25 mouse cellular contexts compared by ENCODE assay signal in genomic region chr6:112507617-112508016, GRCm38 (mm10). TPM values are rescaled to one million over a fixed set of nuclear protein-coding genes. Genes with fewer than 3 reads are reported as not detected.
A peak's percentile ranks its signal among the peaks of the same experiment; 100 is the strongest.
DNase-seq lines count a peak whose midpoint lies in the region; ATAC-seq and TF ChIP-seq lines count a peak whose summit lies in the region.
"Had no signal": no experiment of that assay in that cellular context is flagged by ENCODE, and none has a peak within 500 bp of the region (broad histone marks: within the 10 kb centered on the region; RNA-seq: fewer than 3 reads in every experiment).

No protein-coding gene starts in this region.

- H3K4me2 ChIP-seq in heart, embryonic 12.5 days: no peak overlapping the region
- no peak overlapping the region for H3K4me2 ChIP-seq in midbrain, postnatal 0 days (ENCODE audit: low read depth, low read length, poor library complexity, severe bottlenecking)
- H3K4me2 ChIP-seq: embryonic facial prominence, embryonic 15.5 days; heart, embryonic 15.5 days; hindbrain, embryonic 14.5 days; intestine, embryonic 15.5 days had no signal

- no peaks in the 10 kb centered on the region; the same call in 1 of the 2 replicates for H3K9me3 ChIP-seq in heart, embryonic 12.5 days (replicated peaks)
- no peaks in the 10 kb centered on the region for H3K9me3 ChIP-seq in midbrain, postnatal 0 days (ENCODE audit: low read length)
- H3K9me3 ChIP-seq: embryonic facial prominence, embryonic 15.5 days; forebrain, embryonic 10.5 days; heart, embryonic 15.5 days; hindbrain, embryonic 10.5 days; intestine, embryonic 15.5 days had no signal

- intact Hi-C loops in heart, postnatal 10 days (cut with DNase I): no loop called here

- no peak overlapping the region for H3K27ac ChIP-seq in heart, embryonic 12.5 days (ENCODE audit: poor library complexity, severe bottlenecking)
- H3K27ac ChIP-seq in midbrain, postnatal 0 days (ENCODE audit: low read depth, low read length): no peak overlapping the region
- H3K27ac ChIP-seq: embryonic facial prominence, embryonic 15.5 days; forebrain, embryonic 10.5 days; heart, embryonic 15.5 days; hindbrain, embryonic 10.5 days; hindbrain, embryonic 14.5 days; intestine, embryonic 15.5 days had no signal

- H3K9ac ChIP-seq in heart, embryonic 12.5 days: no peak overlapping the region
- H3K9ac ChIP-seq in midbrain, postnatal 0 days (replicated peaks; ENCODE audit: low read length, poor library complexity, severe bottlenecking): no peak overlapping the region
- H3K9ac ChIP-seq: embryonic facial prominence, embryonic 15.5 days; heart, embryonic 15.5 days; hindbrain, embryonic 14.5 days; intestine, embryonic 15.5 days had no signal

- peaks cover 52% of the 10 kb centered on the region for H3K27me3 ChIP-seq in heart, embryonic 12.5 days (replicated peaks)
- H3K27me3 ChIP-seq in midbrain, postnatal 0 days (ENCODE audit: insufficient read depth, low read length): peaks cover 4% of the 10 kb centered on the region; the same call in 1 of the 2 replicates
- H3K27me3 ChIP-seq: embryonic facial prominence, embryonic 15.5 days; intestine, embryonic 15.5 days had no signal

- H3K4me3 ChIP-seq in heart, embryonic 12.5 days: no peak overlapping the region
- no peak overlapping the region for H3K4me3 ChIP-seq in midbrain, postnatal 0 days (ENCODE audit: low read depth, low read length)
- H3K4me3 ChIP-seq: embryonic facial prominence, embryonic 15.5 days; erythroblast, embryonic 14.5 days; forebrain, embryonic 10.5 days; heart, embryonic 15.5 days; hindbrain, embryonic 10.5 days; intestine, embryonic 15.5 days had no signal

- no peak for TF ChIP-seq CTCF in midbrain, postnatal 0 days (IDR thresholded peaks at IDR 0.05)

- WGBS in heart, embryonic 12.5 days: 7% methylated on average over 2 of the region's 2 CpGs
- WGBS in midbrain, postnatal 0 days: 83% methylated on average over 2 of the region's 2 CpGs

- no peaks in the 10 kb centered on the region for H3K36me3 ChIP-seq in heart, embryonic 12.5 days
- no peaks in the 10 kb centered on the region for H3K36me3 ChIP-seq in midbrain, postnatal 0 days (ENCODE audit: insufficient read depth, low read length)
- H3K36me3 ChIP-seq: embryonic facial prominence, embryonic 15.5 days; forebrain, embryonic 10.5 days; heart, embryonic 15.5 days; hindbrain, embryonic 10.5 days; intestine, embryonic 15.5 days had no signal

- peak; percentile 32 for DNase-seq in lung, postnatal 36 days
- DNase-seq in lung, postnatal 14 days: no peak
- DNase-seq in heart, adult 8-10 months (ENCODE audit: low spot score): peak; percentile 45
- DNase-seq in heart, postnatal 10 days: peak; percentile 19 to 29
- no peak for DNase-seq in midbrain, postnatal 0 days (ENCODE audit: low spot score)
- no peak for DNase-seq in urinary bladder, postnatal 4 days (ENCODE audit: low spot score in 2 of 2)
- DNase-seq: adrenal gland, adult 8-10 months; adrenal gland, postnatal 36 days; cerebellum, adult 11 months; cerebellum, adult 8-10 months; cerebellum, postnatal 14 days; embryo, embryonic 11 days; gastrocnemius, postnatal 10 days; kidney, adult 18-20 months had no signal

- peaks cover 14% of the 10 kb centered on the region for H3K4me1 ChIP-seq in heart, embryonic 12.5 days (replicated peaks)
- H3K4me1 ChIP-seq in midbrain, postnatal 0 days (ENCODE audit: insufficient read depth, low read length): no peaks in the 10 kb centered on the region
- H3K4me1 ChIP-seq: intestine, embryonic 15.5 days had no signal

- peak; percentile 82; the same call in 1 of the 2 replicates for ATAC-seq in heart, embryonic 12.5 days (ENCODE audit: insufficient number of reproducible peaks, low FRiP score)
- ATAC-seq in midbrain, postnatal 0 days (ENCODE audit: low FRiP score): no peak
- ATAC-seq: forebrain, embryonic 14.5 days; intestine, embryonic 15.5 days had no signal

RNA-seq across cellular contexts. Expression of gene Oxtr, which starts 17.9 kb away (rescaled TPM):
- total RNA-seq in heart, adult 8-10 months (2022): under 1 TPM; 0.22 to 0.34 (median 0.23) TPM
- 0.10 TPM in 2 replicates for polyA plus RNA-seq in heart, embryonic 12.5 days (2016; fragmentation: Nextera tagmentation; extraction: Ambion mirVana)
- under 1 TPM; 0.15 to 0.26 TPM for total RNA-seq in heart, postnatal 10 days (2021)
- total RNA-seq in midbrain, postnatal 0 days (2014; rRNA removed): 4.9 and 5.9 TPM in 2 replicates
- 2.9 and 3.2 TPM in 2 replicates for polyA plus RNA-seq in midbrain, postnatal 0 days (2015; fragmentation: Nextera tagmentation; extraction: Ambion mirVana)
- polyA plus RNA-seq: erythroblast, embryonic 14.5 days had no signal

RNA-seq across cellular contexts. Expression of gene Cav3, which starts 48.3 kb away (rescaled TPM):
- total RNA-seq in heart, adult 8-10 months (2022): 10 to 100 TPM; 68.1 to 83.6 (median 71.9) TPM
- polyA plus RNA-seq in heart, embryonic 12.5 days (2016; fragmentation: Nextera tagmentation; extraction: Ambion mirVana): 61.3 and 63.8 TPM in 2 replicates
- total RNA-seq in heart, postnatal 10 days (2021): 100 to 1,000 TPM; 157 to 162 TPM
- not detected in 2 replicates for total RNA-seq in midbrain, postnatal 0 days (2014; rRNA removed)
- not detected in 2 replicates for polyA plus RNA-seq in midbrain, postnatal 0 days (2015; fragmentation: Nextera tagmentation; extraction: Ambion mirVana)
- total RNA-seq: adrenal gland, adult 8-10 months; adrenal gland, postnatal 36 days; common myeloid progenitor, adult 5-6 weeks; ES-E14 had no signal
- polyA plus RNA-seq: erythroblast, embryonic 14.5 days; forebrain, embryonic 10.5 days; forebrain, embryonic 14.5 days; hindbrain, embryonic 10.5 days had no signal

Comparison
In these comparisons a context has a peak if more than half of its experiments do, and no peak if none do; other contexts are left out.
1. DNase-seq: peak in lung, postnatal 36 days (single experiment), heart, adult 8-10 months (single experiment) and heart, postnatal 10 days (2 of 2); none in lung, postnatal 14 days (single experiment), midbrain, postnatal 0 days (single experiment) and urinary bladder, postnatal 4 days (0 of 2).
2. RNA of gene Cav3, which starts 48.3 kb away (total RNA-seq): 157 to 162 TPM in heart, postnatal 10 days and 68.1 to 83.6 TPM in heart, adult 8-10 months; not detected in midbrain, postnatal 0 days; every median in the first group is over 10 times any median in the second.